Mouse (Mus musculus) limb, embryonic 15.5 days (tissue): ENCODE measurements at regions not wholly inside any gene's neighbourhood (a gene's known extent, or its start where the extent isn't known, plus 50 kb on each side); places are given as distances from the start of the nearest gene placed in this dataset.

Experiments
- ATAC-seq: fragments of 200-750 bp; cut with Nextera tagmentation; 2 replicates; pipeline ENCODE4 v1.8.0; 2017; ENCODE audit warnings: low read depth, moderate TSS enrichment; ENCODE audit not compliant: insufficient number of reproducible peaks, low FRiP score, low TSS enrichment
- H3K27ac ChIP-seq: fragments of 300-500 bp; sonication (generic); 2 replicates; pipeline ENCODE4 v1.5.1; 2015; ENCODE audit warnings: moderate library complexity, mild to moderate bottlenecking, inconsistent platforms
- H3K27me3 ChIP-seq: fragments of 300-500 bp; sonication (generic); 2 replicates; pipeline ENCODE4 v1.6.1; 2015; ENCODE audit warnings: inconsistent platforms
- H3K36me3 ChIP-seq: fragments of 300-500 bp; sonication (generic); 2 replicates; pipeline ENCODE4 v1.6.1; 2015; ENCODE audit warnings: inconsistent platforms
- H3K4me1 ChIP-seq: fragments of 300-500 bp; sonication (generic); 2 replicates; pipeline ENCODE4 v1.6.1; 2015; ENCODE audit warnings: inconsistent platforms
- H3K4me2 ChIP-seq: fragments of 300-500 bp; sonication (generic); 2 replicates; pipeline ENCODE4 v1.6.1; 2015; ENCODE audit warnings: mild to moderate bottlenecking, inconsistent platforms
- H3K4me3 ChIP-seq: fragments of 300-500 bp; sonication (generic); 2 replicates; pipeline ENCODE4 v1.5.1; 2015; ENCODE audit warnings: mild to moderate bottlenecking, inconsistent platforms
- H3K9ac ChIP-seq: fragments of 300-500 bp; sonication (generic); 2 replicates; pipeline ENCODE4 v1.6.1; 2015; ENCODE audit warnings: inconsistent platforms
- H3K9me3 ChIP-seq: fragments of 300-500 bp; sonication (generic); 2 replicates; pipeline ENCODE4 v1.6.1; 2016; ENCODE audit warnings: inconsistent platforms
- WGBS: fragments of 180-500 bp; shearing (Covaris S2); methylation state at CpG from one replicate; pipeline ENCODE4 v1.1.7; 2015; 5-methylcytosine and 5-hydroxymethylcytosine counted together

DNA sequence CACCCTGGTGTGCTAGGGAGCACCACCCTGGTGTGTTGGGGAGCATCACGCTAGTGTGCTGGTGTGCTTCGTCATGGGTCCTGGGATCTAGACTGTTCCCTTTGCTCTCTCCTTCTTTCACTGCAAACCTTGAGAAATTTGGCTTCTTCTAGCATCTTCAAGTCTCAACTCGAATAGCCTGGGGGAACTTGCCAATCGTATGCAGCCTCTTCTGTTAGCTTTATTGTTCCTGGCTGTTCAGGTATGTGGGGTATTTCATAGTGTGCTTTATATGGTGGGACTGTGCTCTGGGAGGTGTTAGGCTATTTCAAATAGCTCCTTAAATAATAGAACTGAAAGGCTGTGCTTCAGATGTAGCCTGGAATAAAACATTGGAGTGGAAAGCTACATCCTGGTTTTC, 135.7 kb upstream of the Pkn2 start:
- no peaks in the 10 kb centered on the region for H3K9me3 ChIP-seq
- WGBS, result 65% methylated on average over 4 of the region's 4 CpGs
- no peak overlapping the region for H3K9ac ChIP-seq
- H3K27ac ChIP-seq, result no peak overlapping the region
- H3K27me3 ChIP-seq, result no peaks in the 10 kb centered on the region
- no peak overlapping the region for H3K4me2 ChIP-seq
- no peak for ATAC-seq
- H3K4me3 ChIP-seq, result no peak overlapping the region
- no peaks in the 10 kb centered on the region for H3K36me3 ChIP-seq
- no peaks in the 10 kb centered on the region for H3K4me1 ChIP-seq

DNA sequence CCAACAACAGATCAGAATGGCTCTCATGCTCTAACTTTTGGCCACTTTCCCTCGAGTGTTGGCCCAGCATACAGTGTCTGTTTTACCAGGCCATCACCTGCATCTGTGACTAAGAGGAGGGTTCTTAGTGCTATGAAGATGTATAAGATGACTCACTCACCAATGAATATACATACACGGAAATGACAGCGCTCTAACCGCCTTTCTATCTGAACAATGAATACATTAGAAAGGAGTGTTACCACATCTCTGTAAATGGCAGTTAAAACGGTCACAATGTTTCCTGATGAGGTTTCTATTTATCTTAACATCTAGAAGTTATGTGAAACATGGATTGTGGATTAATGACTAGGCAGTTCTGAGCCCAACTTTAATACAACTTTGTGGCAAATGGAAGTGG, 135.0 kb upstream of the Pkn2 start:
- Histone ChIP-seq H3K4me1 (no peaks in the 10 kb centered on the region), H3K27me3 (no peaks in the 10 kb centered on the region), H3K27ac (no peak overlapping the region), H3K4me2 (no peak overlapping the region), H3K36me3 (no peaks in the 10 kb centered on the region), H3K9ac (no peak overlapping the region), H3K9me3 (no peaks in the 10 kb centered on the region), H3K4me3 (no peak overlapping the region)
- no peak for ATAC-seq
- 85% methylated on average over 5 of the region's 5 CpGs for WGBS

DNA sequence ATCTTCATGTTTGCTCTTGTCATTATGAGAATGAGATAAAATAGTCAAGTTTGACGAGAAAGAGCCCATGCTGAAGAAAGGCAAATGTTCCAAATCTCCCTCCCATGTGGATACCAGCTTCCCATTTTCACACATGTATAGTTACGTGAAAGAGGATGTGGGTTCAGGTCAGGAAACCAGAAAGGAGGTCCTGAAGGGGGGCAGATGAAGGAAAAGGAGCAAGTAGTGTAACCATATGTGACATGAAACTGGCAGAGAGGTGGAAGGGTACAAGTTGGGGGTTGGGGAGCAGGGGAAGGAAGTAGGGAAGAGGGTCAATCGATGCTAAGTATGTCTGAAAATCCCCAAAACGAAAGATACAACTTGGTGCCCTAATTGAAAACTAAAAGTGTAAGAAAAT, 132.6 kb upstream of the Pkn2 start:
- no peak overlapping the region for H3K27ac ChIP-seq
- no peak overlapping the region for H3K4me3 ChIP-seq
- no peaks in the 10 kb centered on the region for H3K27me3 ChIP-seq
- no peak overlapping the region for H3K4me2 ChIP-seq
- H3K36me3 ChIP-seq, result no peaks in the 10 kb centered on the region
- H3K9me3 ChIP-seq, result no peaks in the 10 kb centered on the region
- WGBS, result 72% methylated on average over 4 of the region's 4 CpGs
- ATAC-seq, result no peak
- no peaks in the 10 kb centered on the region for H3K4me1 ChIP-seq
- no peak overlapping the region for H3K9ac ChIP-seq

DNA sequence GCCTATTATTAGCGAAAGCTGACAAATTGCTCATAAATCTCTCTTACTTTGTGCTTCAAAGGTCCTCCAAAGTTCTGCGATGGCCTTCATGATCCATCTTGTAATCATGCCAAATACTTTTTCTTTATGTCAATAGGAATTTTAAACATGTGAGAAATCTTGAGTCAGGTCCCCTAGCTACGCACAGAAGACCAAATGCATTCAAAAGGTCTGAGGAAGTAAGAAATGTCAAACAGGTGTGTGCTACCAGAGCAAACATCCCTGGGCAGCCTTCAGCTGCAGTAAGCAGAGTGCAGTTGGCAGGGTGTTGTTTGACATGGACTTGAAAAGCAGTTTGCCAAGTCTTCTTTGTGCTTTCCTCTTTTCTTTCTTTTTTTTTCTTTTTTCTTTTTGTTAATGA, 125.2 kb upstream of the Pkn2 start:
- H3K9me3 ChIP-seq, result no peaks in the 10 kb centered on the region
- no peaks in the 10 kb centered on the region for H3K36me3 ChIP-seq
- no peak overlapping the region for H3K27ac ChIP-seq
- H3K9ac ChIP-seq, result no peak overlapping the region
- ATAC-seq, result no peak
- H3K4me3 ChIP-seq, result no peak overlapping the region
- no peaks in the 10 kb centered on the region for H3K27me3 ChIP-seq
- no peak overlapping the region for H3K4me2 ChIP-seq
- H3K4me1 ChIP-seq, result no peaks in the 10 kb centered on the region
- WGBS, result 68% methylated on average over 3 of the region's 3 CpGs

DNA sequence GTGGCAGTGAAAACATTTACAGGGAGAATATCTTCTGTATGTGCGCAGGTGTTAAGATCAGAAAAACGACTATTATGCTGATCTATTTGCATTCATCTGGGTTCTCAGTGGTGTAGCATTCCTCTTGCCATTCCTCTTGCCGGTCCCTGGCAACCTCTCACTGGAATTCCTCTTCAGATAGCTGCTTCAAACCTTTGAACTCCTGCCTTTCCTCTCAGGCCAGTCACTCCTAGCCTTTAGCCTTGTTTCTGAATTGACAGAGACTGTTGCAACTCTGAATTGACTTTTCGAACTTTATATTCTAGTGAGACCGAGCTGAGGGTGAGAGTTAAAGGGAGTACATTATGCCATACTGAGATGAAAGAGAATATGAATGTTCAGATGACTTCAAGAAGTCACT, 120.1 kb upstream of the Pkn2 start:
- Histone ChIP-seq H3K36me3 (no peaks in the 10 kb centered on the region), H3K4me1 (no peaks in the 10 kb centered on the region), H3K9ac (no peak overlapping the region), H3K4me3 (no peak overlapping the region), H3K27ac (no peak overlapping the region), H3K4me2 (no peak overlapping the region), H3K9me3 (no peaks in the 10 kb centered on the region), H3K27me3 (no peaks in the 10 kb centered on the region)
- ATAC-seq, result no peak
- WGBS, result 74% methylated on average over 5 of the region's 5 CpGs

DNA sequence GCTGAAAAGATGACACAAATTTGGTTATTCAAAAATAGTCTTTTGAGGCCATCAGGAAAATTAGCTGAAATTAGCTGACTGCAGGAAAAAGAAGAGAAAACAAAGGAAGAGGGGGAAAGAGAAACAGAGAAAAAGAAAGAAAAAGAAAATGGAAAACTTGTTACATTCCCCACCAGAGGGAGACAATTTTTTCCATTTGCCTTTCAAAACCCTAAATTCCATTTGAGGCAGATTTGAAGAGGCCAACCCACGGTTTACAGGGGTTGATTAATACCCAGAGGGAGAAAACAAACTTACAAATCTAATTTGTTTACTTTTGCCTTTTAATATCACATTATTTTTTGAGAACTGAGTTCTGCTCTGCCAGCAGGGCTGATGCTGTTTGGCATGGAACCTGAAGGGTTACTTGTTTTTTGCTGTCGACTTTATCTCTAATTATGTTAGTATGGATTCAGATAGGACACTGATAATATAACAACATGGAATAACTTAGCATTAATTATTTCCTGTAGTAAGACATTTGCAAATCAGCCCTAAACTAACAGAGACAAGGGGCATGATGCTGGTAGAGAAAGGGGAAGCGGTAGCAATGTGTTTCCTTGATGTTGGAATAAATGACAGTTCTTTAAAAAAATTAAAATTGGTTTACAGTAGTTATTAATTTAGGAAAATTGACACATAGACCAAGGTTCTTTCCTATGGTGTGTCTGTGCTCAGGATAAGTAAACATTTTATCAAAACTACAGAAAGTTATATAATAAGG, 114.4 kb upstream of the Pkn2 start:
- Histone ChIP-seq H3K4me3 (no peak overlapping the region), H3K9ac (no peak overlapping the region), H3K27ac (no peak overlapping the region), H3K9me3 (no peaks in the 10 kb centered on the region), H3K4me2 (no peak overlapping the region), H3K4me1 (no peaks in the 10 kb centered on the region), H3K36me3 (no peaks in the 10 kb centered on the region), H3K27me3 (no peaks in the 10 kb centered on the region)
- no peak for ATAC-seq
- 57% methylated on average over 3 of the region's 3 CpGs for WGBS

DNA sequence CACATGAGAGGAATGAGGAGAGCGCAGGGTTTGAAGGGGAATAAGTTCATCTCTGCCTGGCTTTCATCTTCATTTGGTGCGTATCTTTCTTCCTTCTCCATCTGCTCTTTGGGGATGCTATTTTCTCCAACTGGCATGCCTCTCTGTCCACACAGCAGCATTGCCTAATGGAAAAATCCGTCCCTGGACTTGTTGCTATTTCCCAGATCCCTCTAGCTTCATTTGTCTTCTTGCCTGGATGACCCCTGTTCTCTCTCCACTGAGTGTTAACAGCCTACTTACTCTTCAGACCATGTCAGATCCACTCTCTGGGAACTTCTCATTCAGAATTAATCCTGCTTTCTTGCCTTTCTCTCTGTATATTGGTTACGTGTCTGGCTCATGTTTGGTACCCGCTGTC, 102.7 kb upstream of the Pkn2 start:
- no peak overlapping the region for H3K4me2 ChIP-seq
- H3K9ac ChIP-seq, result no peak overlapping the region
- no peaks in the 10 kb centered on the region for H3K36me3 ChIP-seq
- no peak overlapping the region for H3K27ac ChIP-seq
- H3K9me3 ChIP-seq, result no peaks in the 10 kb centered on the region
- no peaks in the 10 kb centered on the region for H3K4me1 ChIP-seq
- ATAC-seq, result no peak
- H3K27me3 ChIP-seq, result no peaks in the 10 kb centered on the region
- 85% methylated on average over 5 of the region's 5 CpGs for WGBS
- no peak overlapping the region for H3K4me3 ChIP-seq

DNA sequence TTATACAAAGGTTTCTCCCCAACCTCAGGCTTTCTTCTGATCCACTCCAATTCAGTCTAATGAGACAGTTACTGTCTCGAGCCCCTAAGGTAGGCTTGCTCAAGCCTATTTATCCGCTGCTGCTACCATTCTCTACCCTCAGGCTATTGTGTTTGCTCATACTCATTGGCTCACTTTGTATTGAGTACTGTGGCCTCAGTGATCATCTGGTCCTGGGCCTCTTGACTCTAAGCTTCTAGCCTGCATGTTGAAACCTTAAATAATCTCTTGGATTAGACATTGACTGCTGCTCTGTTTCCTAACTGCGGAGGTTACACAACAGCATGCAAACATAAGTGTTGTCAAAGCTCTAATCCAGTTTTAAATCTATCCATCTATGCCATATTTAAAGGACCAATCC, 99.4 kb upstream of the Pkn2 start:
- WGBS, result 75% methylated on average over 3 of the region's 3 CpGs

DNA sequence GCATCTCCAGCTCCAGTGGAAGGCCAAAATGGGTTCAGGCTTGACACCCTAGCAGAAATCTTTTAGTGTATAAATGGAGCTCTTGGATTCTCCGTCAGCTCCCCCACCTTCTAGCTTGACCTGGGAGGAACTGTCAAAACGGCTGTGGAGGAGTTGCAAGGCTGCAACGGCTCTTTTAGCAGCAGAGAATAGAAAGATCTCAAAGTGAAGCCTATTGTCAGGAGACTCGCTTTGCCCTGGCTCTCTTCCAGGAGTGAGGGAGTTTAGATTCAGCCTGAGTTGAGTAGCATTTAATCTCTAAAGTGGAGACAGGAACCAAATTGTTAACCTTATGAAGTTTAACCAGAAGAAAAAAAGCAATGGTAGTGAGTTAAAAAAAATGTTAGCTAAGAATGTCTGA, 97.4 kb upstream of the Pkn2 start:
- no peaks in the 10 kb centered on the region for H3K9me3 ChIP-seq
- 36% methylated on average over 4 of the region's 4 CpGs for WGBS
- H3K27ac ChIP-seq, result no peak overlapping the region
- no peaks in the 10 kb centered on the region for H3K36me3 ChIP-seq
- no peak overlapping the region for H3K9ac ChIP-seq
- ATAC-seq, result no peak
- H3K4me2 ChIP-seq, result no peak overlapping the region
- H3K27me3 ChIP-seq, result no peaks in the 10 kb centered on the region
- no peak overlapping the region for H3K4me3 ChIP-seq
- H3K4me1 ChIP-seq, result no peaks in the 10 kb centered on the region

More for the DNA sequence above, 99.4 kb upstream of the Pkn2 start:
- ATAC-seq, result no peak
- Histone ChIP-seq H3K9me3 (no peaks in the 10 kb centered on the region), H3K27me3 (no peaks in the 10 kb centered on the region), H3K9ac (no peak overlapping the region), H3K4me2 (no peak overlapping the region), H3K36me3 (no peaks in the 10 kb centered on the region), H3K4me1 (no peaks in the 10 kb centered on the region), H3K4me3 (no peak overlapping the region), H3K27ac (no peak overlapping the region)

DNA sequence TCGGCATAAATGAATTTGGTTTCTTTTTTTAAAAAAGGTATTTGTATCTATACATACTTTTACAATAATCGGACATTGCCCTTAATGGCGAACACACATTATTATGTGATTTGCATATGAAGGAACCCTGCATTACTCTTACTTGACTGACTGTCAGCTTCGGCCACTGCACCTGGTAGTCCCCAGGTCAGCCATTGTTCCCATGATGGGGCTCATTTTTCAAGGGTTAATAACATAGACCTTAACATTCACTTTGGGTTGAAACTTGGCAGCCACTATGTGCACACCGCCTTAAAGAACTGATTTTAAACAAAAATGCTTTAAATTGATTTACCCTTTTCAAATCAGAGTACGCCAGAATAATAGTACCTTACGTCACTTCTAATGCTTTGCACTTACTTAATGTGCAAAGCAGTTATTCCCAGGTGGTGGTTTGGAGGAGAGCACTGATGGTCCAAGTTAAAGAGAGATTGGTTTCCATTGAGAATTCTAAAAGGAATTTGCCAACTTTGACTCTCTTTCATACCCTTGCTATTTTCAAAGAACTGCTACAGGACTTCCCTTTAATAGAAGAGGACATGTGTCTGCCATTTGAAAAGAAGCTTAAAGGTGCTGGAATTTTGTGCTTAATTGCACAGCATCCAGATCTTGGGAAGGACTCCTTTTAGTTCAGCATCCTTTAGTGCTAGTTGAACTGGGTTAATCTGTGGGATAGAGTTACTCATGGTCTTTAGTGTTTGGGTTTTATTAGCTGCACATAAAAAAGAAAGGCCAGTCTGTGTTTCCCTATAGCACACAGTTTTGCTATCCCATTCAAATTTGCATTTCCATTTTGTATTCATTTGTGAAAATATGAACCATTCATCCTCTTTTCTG, 95.0 kb upstream of the Pkn2 start:
- Histone ChIP-seq H3K27me3 (no peaks in the 10 kb centered on the region), H3K27ac (no peak overlapping the region), H3K9me3 (no peaks in the 10 kb centered on the region), H3K36me3 (no peaks in the 10 kb centered on the region), H3K4me2 (no peak overlapping the region), H3K9ac (no peak overlapping the region), H3K4me3 (no peak overlapping the region), H3K4me1 (no peaks in the 10 kb centered on the region)
- 82% methylated on average over 7 of the region's 7 CpGs for WGBS
- ATAC-seq, result no peak

DNA sequence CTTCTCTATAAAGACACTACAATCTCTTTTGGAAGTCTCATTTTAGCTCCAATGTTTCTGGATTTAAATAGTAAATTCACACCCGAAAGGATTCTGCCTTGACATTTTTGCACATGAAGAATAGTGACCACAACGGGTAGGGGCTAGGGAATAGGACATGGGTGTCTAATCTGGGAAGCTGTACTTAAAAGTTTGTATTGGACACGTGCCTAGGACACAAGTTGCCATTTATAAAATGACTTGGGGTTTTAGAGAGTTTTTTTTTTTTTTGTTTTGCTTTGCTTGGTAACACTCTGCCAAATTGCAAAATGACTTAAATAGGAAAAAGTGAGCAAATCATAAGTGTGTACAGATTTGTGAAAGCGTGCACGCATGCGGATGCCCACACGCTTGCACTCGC, 93.8 kb upstream of the Pkn2 start:
- no peak for ATAC-seq
- H3K27me3 ChIP-seq, result no peaks in the 10 kb centered on the region
- H3K9ac ChIP-seq, result no peak overlapping the region
- H3K4me3 ChIP-seq, result no peak overlapping the region
- H3K9me3 ChIP-seq, result no peaks in the 10 kb centered on the region
- H3K4me1 ChIP-seq, result no peaks in the 10 kb centered on the region
- H3K4me2 ChIP-seq, result no peak overlapping the region
- no peaks in the 10 kb centered on the region for H3K36me3 ChIP-seq
- 82% methylated on average over 8 of the region's 8 CpGs for WGBS
- H3K27ac ChIP-seq, result no peak overlapping the region

DNA sequence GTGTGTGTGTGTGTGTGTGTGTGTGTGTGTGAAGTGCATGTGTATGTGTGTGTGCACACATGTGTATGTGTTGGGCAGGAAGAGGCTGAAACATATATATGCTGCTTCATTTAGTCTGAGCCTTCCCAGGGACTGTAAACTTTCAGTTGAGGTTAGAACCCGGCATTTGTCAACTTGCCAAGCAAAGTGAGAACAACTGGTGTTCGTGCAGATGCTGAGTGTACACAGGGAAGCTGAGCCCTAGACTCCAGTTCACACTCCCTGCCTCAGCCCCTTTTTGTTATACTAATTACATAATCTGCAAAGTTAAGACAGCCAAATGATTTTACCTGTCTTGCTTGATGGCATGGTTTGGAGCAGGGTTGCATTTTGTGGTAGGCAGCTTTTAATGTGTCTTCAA, 87.7 kb upstream of the Pkn2 start:
- no peak for ATAC-seq
- WGBS, result 34% methylated on average over 2 of the region's 2 CpGs
- Histone ChIP-seq H3K4me3 (no peak overlapping the region), H3K27me3 (no peaks in the 10 kb centered on the region), H3K4me2 (no peak overlapping the region), H3K36me3 (no peaks in the 10 kb centered on the region), H3K27ac (no peak overlapping the region), H3K9ac (no peak overlapping the region), H3K4me1 (0 out of 2 replicates have a peak, but pooled peaks cover 4% of the 10 kb centered on the region), H3K9me3 (no peaks in the 10 kb centered on the region)
